In genomic region chr3:16924018-16924417, GRCm38 (mm10) we compare ENCODE assay signal across 17 mouse cellular contexts.
"Had no signal": no experiment of that assay in that cellular context is flagged by ENCODE, and none has a peak within 500 bp of the region (broad histone marks: within the 10 kb centered on the region; RNA-seq: fewer than 3 reads in every experiment).

No protein-coding gene starts in this region.

- H3K9ac ChIP-seq: limb, embryonic 12.5 days; liver, embryonic 13.5 days; liver, postnatal 0 days; lung, embryonic 15.5 days had no signal

- DNase-seq: kidney, adult 8-10 months; kidney, postnatal 25 days; layer of hippocampus, adult 9-11 months; layer of hippocampus, postnatal 36 days; liver; liver, embryonic 13.5 days; liver, postnatal 0 days; lung, postnatal 14 days; retina, postnatal 1 day; right cerebral cortex, postnatal 4 days; spleen, adult 18-20 months; thymus, adult 18-20 months; thymus, postnatal 14 days had no signal

- H3K27ac ChIP-seq: limb, embryonic 12.5 days; liver, embryonic 13.5 days; lung, embryonic 15.5 days; macrophage had no signal

- H3K4me1 ChIP-seq: limb, embryonic 12.5 days; liver, embryonic 13.5 days; lung, embryonic 15.5 days had no signal

- H3K4me2 ChIP-seq: limb, embryonic 12.5 days; liver, embryonic 13.5 days; lung, embryonic 15.5 days had no signal

- H3K27me3 ChIP-seq: limb, embryonic 12.5 days; liver, embryonic 13.5 days; lung, embryonic 15.5 days had no signal

- ATAC-seq: intestine, postnatal 0 days; liver, postnatal 0 days had no signal

- H3K4me3 ChIP-seq: limb, embryonic 12.5 days; liver, embryonic 13.5 days; lung, embryonic 15.5 days had no signal

- H3K9me3 ChIP-seq: limb, embryonic 12.5 days; liver, embryonic 13.5 days; lung, embryonic 15.5 days had no signal

- H3K36me3 ChIP-seq: limb, embryonic 12.5 days; liver, embryonic 13.5 days; lung, embryonic 15.5 days had no signal
